ENCODE assay signal across 26 mouse cellular contexts in the genomic region with DNA sequence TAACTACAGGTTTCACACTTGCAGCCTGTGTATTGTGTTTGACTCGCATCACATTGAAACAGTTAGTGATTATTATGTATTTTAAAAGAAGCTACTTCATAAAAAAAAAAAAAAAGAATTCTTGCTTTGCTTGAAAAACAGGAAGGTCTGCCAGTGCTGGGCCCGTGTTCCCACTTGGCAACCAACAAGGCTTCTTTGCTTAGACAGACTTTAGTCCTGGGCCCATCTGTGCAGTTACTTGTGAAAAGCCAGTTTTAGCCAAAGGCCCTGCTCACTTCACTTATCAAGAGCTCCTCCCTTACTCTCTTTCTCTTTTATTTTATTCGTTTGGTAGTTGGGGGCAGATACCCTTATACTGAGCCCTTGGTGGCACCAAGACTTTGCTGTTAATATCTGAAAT.
"Had no signal": no experiment of that assay in that cellular context is flagged by ENCODE, and none has a peak within 500 bp of the region (broad histone marks: within the 10 kb centered on the region; RNA-seq: fewer than 3 reads in every experiment).

No protein-coding gene starts in this region.

- H3K4me3 ChIP-seq: heart, embryonic 10.5 days; heart, embryonic 12.5 days; hindbrain, embryonic 10.5 days; hindbrain, embryonic 12.5 days; intestine, embryonic 15.5 days; left cerebral cortex, adult 2 months; limb, embryonic 10.5 days; limb, embryonic 12.5 days; liver, embryonic 13.5 days; liver, embryonic 15.5 days had no signal

- H3K4me2 ChIP-seq: heart, embryonic 12.5 days; hindbrain, embryonic 12.5 days; hindbrain, embryonic 14.5 days; intestine, embryonic 15.5 days; limb, embryonic 12.5 days; liver, embryonic 11.5 days; liver, embryonic 13.5 days; liver, embryonic 15.5 days had no signal

- H3K27ac ChIP-seq: heart, embryonic 10.5 days; hindbrain, embryonic 10.5 days; hindbrain, embryonic 12.5 days; hindbrain, embryonic 14.5 days; intestine, embryonic 15.5 days; left cerebral cortex, adult 2 months; limb, embryonic 10.5 days; limb, embryonic 12.5 days; liver, embryonic 13.5 days; liver, embryonic 15.5 days had no signal

- H3K27me3 ChIP-seq: heart, embryonic 12.5 days; hindbrain, embryonic 12.5 days; intestine, embryonic 15.5 days; limb, embryonic 12.5 days; liver, embryonic 13.5 days; liver, embryonic 15.5 days had no signal

- H3K4me1 ChIP-seq: heart, embryonic 10.5 days; heart, embryonic 12.5 days; hindbrain, embryonic 12.5 days; intestine, embryonic 15.5 days; limb, embryonic 10.5 days; limb, embryonic 12.5 days; liver, embryonic 13.5 days; liver, embryonic 15.5 days had no signal

- H3K9ac ChIP-seq: heart, embryonic 12.5 days; hindbrain, embryonic 12.5 days; hindbrain, embryonic 14.5 days; intestine, embryonic 15.5 days; limb, embryonic 12.5 days; liver, embryonic 13.5 days; liver, embryonic 15.5 days had no signal

- H3K36me3 ChIP-seq: heart, embryonic 10.5 days; heart, embryonic 12.5 days; hindbrain, embryonic 10.5 days; hindbrain, embryonic 12.5 days; intestine, embryonic 15.5 days; limb, embryonic 10.5 days; limb, embryonic 12.5 days; liver, embryonic 13.5 days; liver, embryonic 15.5 days had no signal

- H3K9me3 ChIP-seq: heart, embryonic 10.5 days; heart, embryonic 12.5 days; hindbrain, embryonic 10.5 days; hindbrain, embryonic 12.5 days; intestine, embryonic 15.5 days; limb, embryonic 10.5 days; liver, embryonic 13.5 days; liver, embryonic 15.5 days had no signal

- ATAC-seq: hindbrain, embryonic 16.5 days; inflammation-experienced regulatory T-cells, adult 6 months; intestine, embryonic 15.5 days; intestine, postnatal 0 days had no signal

- DNase-seq: gastrocnemius, postnatal 14 days; gastrocnemius, postnatal 36 days; heart, adult 11 months; heart, postnatal 10 days; heart, postnatal 4 days; kidney, adult 18-20 months; kidney, adult 8-10 months; kidney, postnatal 10 days; kidney, postnatal 25 days; kidney, postnatal 4 days; liver; liver, embryonic 13.5 days had no signal
